In genomic region chr6:34029746-34030027, GRCm38 (mm10) we compare ENCODE assay signal across 8 mouse cellular contexts. TPM values are rescaled to one million over a fixed set of nuclear protein-coding genes. Genes with fewer than 3 reads are reported as not detected.
A peak's percentile ranks its signal among the peaks of the same experiment; 100 is the strongest.
DNase-seq lines count a peak whose midpoint lies in the region; ATAC-seq and TF ChIP-seq lines count a peak whose summit lies in the region.

No protein-coding gene starts in this region.

- H3K4me2 ChIP-seq in liver, embryonic 16.5 days (ENCODE audit: low read depth, low read length) = peak overlapping the region; percentile 85

- no peaks in the 10 kb centered on the region for H3K27me3 ChIP-seq in cerebellum, adult 2 months (ENCODE audit: control insufficient read depth, insufficient read depth, low read length)
- no peaks in the 10 kb centered on the region for H3K27me3 ChIP-seq in thymus, adult 2 months (ENCODE audit: control insufficient read depth, insufficient read depth, low read length)
- no peaks in the 10 kb centered on the region for H3K27me3 ChIP-seq in liver, embryonic 16.5 days (ENCODE audit: control insufficient read depth, insufficient read depth, low read depth, low read length)

- 0 out of 2 replicates have a peak, but pooled peaks have one; percentile 11 for ATAC-seq in liver, embryonic 16.5 days (ENCODE audit: low read depth)

- no peaks in the 10 kb centered on the region for H3K4me1 ChIP-seq in cerebellum, adult 2 months (ENCODE audit: control insufficient read depth, insufficient read depth, low read length)
- H3K4me1 ChIP-seq in thymus, adult 2 months (replicated peaks; ENCODE audit: control insufficient read depth, insufficient read depth, low read length) = peaks cover 9% of the 10 kb centered on the region
- H3K4me1 ChIP-seq in liver, embryonic 16.5 days (ENCODE audit: control insufficient read depth, low read depth, low read length) = no peaks in the 10 kb centered on the region; the same call in 1 of the 2 replicates

- no peak for TF ChIP-seq POLR2A in cerebellum, adult 2 months (IDR thresholded peaks at IDR 0.05; ENCODE audit: borderline replicate concordance, insufficient read depth, low read length)
- TF ChIP-seq POLR2A in thymus, adult 2 months (IDR thresholded peaks at IDR 0.05; ENCODE audit: control insufficient read depth, extremely low read depth, insufficient read depth, low read length, poor library complexity) = no peak

- no peak for TF ChIP-seq CTCF in cerebellum, adult 2 months (IDR thresholded peaks at IDR 0.05; ENCODE audit: borderline replicate concordance, insufficient read depth, low read depth, low read length)
- TF ChIP-seq CTCF in thymus, adult 2 months (IDR thresholded peaks at IDR 0.05; ENCODE audit: borderline replicate concordance, control insufficient read depth, extremely low read depth, insufficient read depth, low read length, poor library complexity) = no peak

- H3K36me3 ChIP-seq in thymus, adult 2 months (ENCODE audit: control insufficient read depth, insufficient read depth, low read length) = no peaks in the 10 kb centered on the region
- no peaks in the 10 kb centered on the region for H3K36me3 ChIP-seq in liver, embryonic 16.5 days (ENCODE audit: control insufficient read depth, insufficient read depth)

- H3K4me3 ChIP-seq in cerebellum, adult 2 months (replicated peaks; ENCODE audit: insufficient read depth, low read depth, low read length) = peak overlapping the region; percentile 74
- peak overlapping the region; percentile 59 for H3K4me3 ChIP-seq in thymus, adult 2 months (ENCODE audit: control insufficient read depth, insufficient read depth, low read length)
- peak overlapping the region; percentile 63 for H3K4me3 ChIP-seq in liver, embryonic 16.5 days (ENCODE audit: low read depth, low read length)

- 2% methylated on average over 4 of the region's 4 CpGs for WGBS in cerebellum, adult 2 months
- 2% methylated on average over 4 of the region's 4 CpGs for WGBS in thymus, adult 2 months
- 0% methylated on average over 4 of the region's 4 CpGs for WGBS in liver, embryonic 16.5 days (ENCODE audit: insufficient replicate concordance)

- no peak overlapping the region for H3K27ac ChIP-seq in cerebellum, adult 2 months (ENCODE audit: insufficient read depth, low read length)
- H3K27ac ChIP-seq in thymus, adult 2 months (ENCODE audit: control insufficient read depth, insufficient read depth, low read length) = no peak overlapping the region
- no peak overlapping the region for H3K27ac ChIP-seq in liver, embryonic 16.5 days (ENCODE audit: low read length)

- H3K9me3 ChIP-seq in liver, embryonic 16.5 days (replicated peaks; ENCODE audit: control insufficient read depth, low read length) = no peaks in the 10 kb centered on the region

- H3K9ac ChIP-seq in liver, embryonic 16.5 days (ENCODE audit: low read depth, low read length) = peak overlapping the region; percentile 8; the same call in 1 of the 2 replicates

- DNase-seq in cerebellum, adult 2 months = no peak
- no peak for DNase-seq in cerebellum, adult 9-10 months
- no peak for DNase-seq in thymus, adult 2 months
- DNase-seq in thymus, adult 18-20 months = no peak
- DNase-seq in frontal cortex, postnatal 14 days (ENCODE audit: low spot score in 2 of 2) = no peak
- DNase-seq in thymus, postnatal 36 days = no peak
- no peak for DNase-seq in ovary, postnatal 10 days (ENCODE audit: low spot score)

RNA-seq across cellular contexts. Expression of gene Lrguk, which starts 0.4 kb away (rescaled TPM):
- 0.41 and 0.43 TPM in 2 replicates for polyA plus RNA-seq in cerebellum, adult 2 months (2012; rRNA removed)
- polyA plus RNA-seq in thymus, adult 2 months (2012; rRNA removed) = 0.23 and 0.31 TPM in 2 replicates
- polyA plus RNA-seq in liver, embryonic 16.5 days (2015; fragmentation: Nextera tagmentation; extraction: Ambion mirVana) = 0.06 and 0.09 TPM in 2 replicates
